Mouse (Mus musculus): ENCODE results near the gene Bves. TPM values are rescaled to one million over a fixed set of nuclear protein-coding genes. Genes with fewer than 3 reads are reported as not detected.

The Bves gene
- 0.72 TPM for polyA plus RNA-seq (2014; fragmentation: Illumina TruSeq; extraction: RNeasy Lipid Tissue Mini Kit (QIAGEN cat#74804); ENCODE audit: low read depth, low replicate concordance)

DNA sequence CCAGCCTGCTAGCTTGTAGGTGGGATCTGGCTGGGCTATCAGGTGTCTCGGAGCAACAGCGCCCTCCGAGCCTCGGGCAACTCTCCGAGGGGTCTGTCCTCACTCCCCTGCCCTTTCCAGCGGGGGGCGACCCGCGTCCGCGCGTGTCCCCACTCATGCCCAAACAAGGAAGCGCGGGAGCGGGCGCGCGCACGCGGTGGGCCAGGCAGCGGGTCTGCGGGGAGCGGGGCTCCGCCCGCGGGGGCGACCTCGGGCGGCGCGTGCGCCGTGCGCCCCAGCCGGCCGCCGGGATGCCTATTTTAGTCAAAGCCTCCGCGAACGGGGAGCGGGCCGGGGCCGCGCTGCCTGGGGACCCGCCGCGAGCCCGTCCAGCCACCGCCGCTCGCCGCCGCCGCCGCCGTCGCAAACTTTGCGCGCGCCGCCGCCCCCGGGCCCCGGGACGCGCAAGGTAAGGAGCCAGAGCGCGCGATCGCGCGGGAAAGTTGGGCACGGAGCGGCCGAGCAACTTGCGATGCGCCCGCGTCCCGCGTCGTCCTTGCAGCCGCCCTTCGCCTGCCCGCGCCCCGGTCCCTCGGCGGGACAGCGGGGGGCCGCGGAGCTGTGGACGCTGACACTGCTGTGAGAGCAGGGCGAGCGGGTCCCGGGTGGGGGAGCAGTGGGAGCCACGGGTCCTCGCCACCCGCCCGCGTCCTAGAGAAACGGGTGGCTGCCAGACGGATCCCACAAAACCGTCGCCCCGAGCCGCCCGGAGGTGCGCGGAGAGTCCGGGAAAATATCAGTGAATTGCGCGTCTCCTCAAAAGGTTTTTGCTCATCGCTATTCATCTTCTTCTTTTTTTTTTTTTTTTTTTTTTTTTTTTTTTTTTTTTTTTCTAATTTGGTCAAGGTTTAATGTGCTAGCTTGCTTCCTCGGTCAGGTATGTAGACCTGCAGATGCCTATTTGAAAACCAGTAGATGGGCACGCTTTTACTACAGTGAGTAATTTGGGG lies at the start of gene Bves:
TSS of gene Bves (plus strand) at position 339 of the 989 bp plus-strand sequence.

Other genes with a start within 250 kb of the Bves start
- gene Popdc3, start 157.7 kb upstream of the Bves start, polyA plus RNA-seq (2014; fragmentation: Illumina TruSeq; extraction: RNeasy Lipid Tissue Mini Kit (QIAGEN cat#74804); ENCODE audit: low read depth, low replicate concordance), result 1.5 TPM
- gene Lin28b, start 150.6 kb downstream of the Bves start, polyA plus RNA-seq (2014; fragmentation: Illumina TruSeq; extraction: RNeasy Lipid Tissue Mini Kit (QIAGEN cat#74804); ENCODE audit: low read depth, low replicate concordance), result 0.05 TPM
- 6.1 TPM for gene Hace1, start 242.1 kb downstream of the Bves start, polyA plus RNA-seq (2014; fragmentation: Illumina TruSeq; extraction: RNeasy Lipid Tissue Mini Kit (QIAGEN cat#74804); ENCODE audit: low read depth, low replicate concordance)